Comparison of ENCODE assay signal across 18 mouse cellular contexts in the genomic region with DNA sequence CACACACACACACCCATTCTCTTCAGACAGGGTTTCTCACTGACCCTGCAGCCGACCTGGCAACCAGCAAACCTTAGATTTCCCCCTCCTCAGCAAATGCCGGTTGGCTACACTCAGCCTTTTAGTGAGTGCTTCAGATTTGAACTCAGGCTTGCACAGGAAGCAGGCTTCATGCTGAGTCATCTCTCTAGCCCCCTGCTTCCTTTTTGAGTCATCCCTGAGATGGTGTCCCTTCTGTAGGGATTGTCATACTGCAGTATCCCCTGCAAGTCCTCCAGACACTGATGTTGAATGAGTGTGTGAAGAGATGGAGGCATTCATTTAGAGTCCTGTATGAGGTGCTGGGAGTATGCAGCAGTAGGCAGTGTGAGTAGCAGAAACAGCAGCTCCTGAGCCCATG. TPM values are rescaled to one million over a fixed set of nuclear protein-coding genes. Genes with fewer than 3 reads are reported as not detected.
A peak's percentile ranks its signal among the peaks of the same experiment; 100 is the strongest.
DNase-seq lines count a peak whose midpoint lies in the region; ATAC-seq and TF ChIP-seq lines count a peak whose summit lies in the region.
"Had no signal": no experiment of that assay in that cellular context is flagged by ENCODE, and none has a peak within 500 bp of the region (broad histone marks: within the 10 kb centered on the region; RNA-seq: fewer than 3 reads in every experiment).

No protein-coding gene starts in this region.

- peak; percentile 41; the same call in 1 of the 2 replicates for ATAC-seq in frontal cortex, adult (ENCODE audit: low TSS enrichment)
- peak; percentile 38 for ATAC-seq in granulocyte monocyte progenitor cell, adult 5-6 weeks (replicated peaks; ENCODE audit: poor library complexity, severe bottlenecking)
- no peak for ATAC-seq in stomach, embryonic 16.5 days (ENCODE audit: insufficient read depth, low FRiP score)

- no peak for TF ChIP-seq POLR2A in thymus, adult 2 months (IDR thresholded peaks at IDR 0.05; ENCODE audit: control insufficient read depth, extremely low read depth, insufficient read depth, low read length, poor library complexity)

- H3K4me3 ChIP-seq in thymus, adult 2 months (ENCODE audit: control insufficient read depth, insufficient read depth, low read length): no peak overlapping the region
- H3K4me3 ChIP-seq in stomach, embryonic 16.5 days (replicated peaks; ENCODE audit: low read length): no peak overlapping the region
- H3K4me3 ChIP-seq: heart, adult 2 months; hindbrain, embryonic 15.5 days; midbrain, embryonic 10.5 days had no signal

- no peak overlapping the region for H3K4me2 ChIP-seq in stomach, embryonic 16.5 days (ENCODE audit: low read depth, low read length)
- H3K4me2 ChIP-seq: hindbrain, embryonic 15.5 days had no signal

- no peaks in the 10 kb centered on the region for H3K27me3 ChIP-seq in thymus, adult 2 months (ENCODE audit: control insufficient read depth, insufficient read depth, low read length)
- no peaks in the 10 kb centered on the region for H3K27me3 ChIP-seq in stomach, embryonic 16.5 days (ENCODE audit: control insufficient read depth, insufficient read depth, low read length)
- H3K27me3 ChIP-seq: hindbrain, embryonic 15.5 days had no signal

- H3K27ac ChIP-seq in thymus, adult 2 months (ENCODE audit: control insufficient read depth, insufficient read depth, low read length): no peak overlapping the region
- peak overlapping the region; percentile 21; the same call in 1 of the 2 replicates for H3K27ac ChIP-seq in stomach, embryonic 16.5 days (ENCODE audit: low read length)
- H3K27ac ChIP-seq: heart, adult 2 months; hindbrain, embryonic 15.5 days; midbrain, embryonic 10.5 days had no signal

- no peak for DNase-seq in frontal cortex, postnatal 14 days (ENCODE audit: low spot score in 2 of 2)
- peak; percentile 39 for DNase-seq in thymus, postnatal 14 days
- DNase-seq in thymus, adult 2 months: no peak
- no peak for DNase-seq in layer of hippocampus, adult 8-10 months (ENCODE audit: low spot score in 2 of 2)
- DNase-seq in kidney, postnatal 14 days: no peak
- DNase-seq: adrenal gland, adult 2 months; cerebellum, adult 9-11 months; heart, adult 2 months; heart, postnatal 10 days; kidney, adult 9 months; left cerebral cortex, postnatal 4 days; lung, adult 18-20 months; right cerebral cortex, postnatal 25 days had no signal

- peaks cover 38% of the 10 kb centered on the region for H3K4me1 ChIP-seq in thymus, adult 2 months (replicated peaks; ENCODE audit: control insufficient read depth, insufficient read depth, low read length)
- H3K4me1 ChIP-seq in stomach, embryonic 16.5 days (ENCODE audit: control insufficient read depth, insufficient read depth, low read length): peaks cover 21% of the 10 kb centered on the region; the same call in 1 of the 2 replicates
- H3K4me1 ChIP-seq: hindbrain, embryonic 15.5 days had no signal

- H3K9ac ChIP-seq in stomach, embryonic 16.5 days (ENCODE audit: low read length): no peak overlapping the region
- H3K9ac ChIP-seq: hindbrain, embryonic 15.5 days had no signal

- TF ChIP-seq CTCF in thymus, adult 2 months (IDR thresholded peaks at IDR 0.05; ENCODE audit: borderline replicate concordance, control insufficient read depth, extremely low read depth, insufficient read depth, low read length, poor library complexity): no peak

- no peaks in the 10 kb centered on the region for H3K36me3 ChIP-seq in thymus, adult 2 months (ENCODE audit: control insufficient read depth, insufficient read depth, low read length)
- H3K36me3 ChIP-seq in stomach, embryonic 16.5 days (ENCODE audit: control insufficient read depth, insufficient read depth, low read length): no peaks in the 10 kb centered on the region
- H3K36me3 ChIP-seq: hindbrain, embryonic 15.5 days had no signal

- WGBS in thymus, adult 2 months: 8% methylated on average over 2 of the region's 2 CpGs
- 41% methylated on average over 2 of the region's 2 CpGs for WGBS in stomach, embryonic 16.5 days

- H3K9me3 ChIP-seq in stomach, embryonic 16.5 days (replicated peaks; ENCODE audit: control insufficient read depth, low read length): no peaks in the 10 kb centered on the region
- H3K9me3 ChIP-seq: hindbrain, embryonic 15.5 days; midbrain, embryonic 10.5 days had no signal

RNA-seq across cellular contexts. Expression of a gene that starts 55.4 kb away (rescaled TPM):
- polyA plus RNA-seq in thymus, adult 2 months (2012; rRNA removed): 3.3 and 13.1 TPM in 2 replicates
- not detected in 2 replicates for total RNA-seq in granulocyte monocyte progenitor cell, adult 5-6 weeks (2014; fragmentation: Nextera tagmentation)
- not detected in 2 replicates for total RNA-seq in granulocyte monocyte progenitor cell, adult 5-6 weeks (2017)
- 510 and 643 TPM in 2 replicates for polyA plus RNA-seq in stomach, embryonic 16.5 days (2015; fragmentation: Nextera tagmentation; extraction: Ambion mirVana)
- under 1 TPM in 3 of 4 experiments, not detected in 1; 0.38 to 0.47 (median 0.41) TPM for total RNA-seq in layer of hippocampus, adult 8-10 months (2022)
- total RNA-seq: heart, adult 2 months had no signal
